Mouse (Mus musculus) liver, adult 2 months (tissue): Measurements from ENCODE around the gene 3110021N24Rik. TPM values are rescaled to one million over a fixed set of nuclear protein-coding genes. Genes with fewer than 3 reads are reported as not detected.

Experiments
- DNase-seq: peaks from one replicate; pipeline ENCODE4 v3.0.0-alpha.2; 2011; ENCODE audit warnings: low read depth, low spot score; ENCODE audit errors: extremely low read depth
- H3K27ac ChIP-seq: fragments of 200-500 bp; replicated peaks from 2 replicates; pipeline ENCODE4 v1.5.1; 2012; ENCODE audit warnings: low read depth, mild to moderate bottlenecking, control low read depth, inconsistent platforms, low read length; ENCODE audit not compliant: insufficient read depth
- H3K27me3 ChIP-seq: fragments of 200-500 bp; 2 replicates; pipeline ENCODE4 v1.6.1; 2012; ENCODE audit warnings: mild to moderate bottlenecking, moderate library complexity, low read length, inconsistent platforms; ENCODE audit not compliant: control insufficient read depth, insufficient read depth
- H3K36me3 ChIP-seq: fragments of 200-500 bp; 2 replicates; pipeline ENCODE4 v1.6.1; 2012; ENCODE audit warnings: low read length, inconsistent platforms; ENCODE audit not compliant: control insufficient read depth, insufficient read depth
- H3K4me1 ChIP-seq: fragments of 200-500 bp; 2 replicates; pipeline ENCODE4 v1.6.1; 2011; ENCODE audit warnings: low read length; ENCODE audit not compliant: control insufficient read depth, insufficient read depth
- H3K4me3 ChIP-seq: fragments of 200-500 bp; 2 replicates; pipeline ENCODE4 v1.5.1; 2011; ENCODE audit warnings: low read depth, mild to moderate bottlenecking, control low read depth, low read length, moderate library complexity; ENCODE audit not compliant: insufficient read depth
- H3K79me2 ChIP-seq: fragments of 200-500 bp; 2 replicates; pipeline ENCODE4 v1.6.1; 2012; ENCODE audit warnings: inconsistent platforms, mild to moderate bottlenecking, low read length, moderate library complexity; ENCODE audit not compliant: control insufficient read depth, insufficient read depth
- H3K9ac ChIP-seq: fragments of 200-500 bp; 2 replicates; pipeline ENCODE4 v1.6.1; 2012; ENCODE audit warnings: low read depth, mild to moderate bottlenecking, control low read depth, inconsistent platforms, low read length
- CTCF ChIP-seq: fragments of 200-500 bp; IDR thresholded peaks from 2 replicates; pipeline ENCODE4 v1.5.1; 2011; ENCODE audit warnings: low read depth, low read length, control low read depth
- POLR2A ChIP-seq: fragments of 200-500 bp; IDR thresholded peaks from 2 replicates; pipeline ENCODE4 v1.6.1; 2011; ENCODE audit warnings: low read length, control low read depth; ENCODE audit not compliant: insufficient read depth; ENCODE audit errors: extremely low read depth
- WGBS: fragments of 180-500 bp; shearing (Covaris S2); methylation state at CpG from one replicate; pipeline ENCODE4 v1.1.7; 2018; 5-methylcytosine and 5-hydroxymethylcytosine counted together
- polyA plus RNA-seq: library from polyadenylated mRNA; depleted of rRNA; stranded (reverse); fragments of >200 nt; gene quantifications from 2 replicates; pipeline ENCODE4 v1.2.3, GENCODE M21; 2012
- total RNA-seq: library from RNA; depleted of rRNA; stranded (reverse); fragments of >200 nt; gene quantifications from 2 replicates; pipeline ENCODE4 v1.2.3, GENCODE M21; 2014

The 3110021N24Rik gene
- total and polyA plus RNA-seq, 2 experiments: 0.46 TPM; not detected in 1

- Histone ChIP-seq H3K4me3 (no peak overlapping the region), H3K79me2 (no peaks in the 10 kb centered on the region), H3K36me3 (no peaks in the 10 kb centered on the region), H3K4me1 (no peaks in the 10 kb centered on the region), H3K27me3 (no peaks in the 10 kb centered on the region), H3K9ac (no peak overlapping the region), H3K27ac (no peak overlapping the region)
- no peak for TF ChIP-seq POLR2A
- 84% methylated on average over 2 of the region's 2 CpGs for WGBS
- no peak for DNase-seq
These were observed 84.1 kb downstream of the 3110021N24Rik start for GRCm38 (mm10) chr4:108803535-108803934.

- DNase-seq: no peak
- WGBS: 69% methylated on average over 4 of the region's 4 CpGs
- Histone ChIP-seq H3K4me1 (no peaks in the 10 kb centered on the region), H3K27ac (no peak overlapping the region), H3K79me2 (no peaks in the 10 kb centered on the region), H3K27me3 (no peaks in the 10 kb centered on the region), H3K36me3 (peaks cover 4% of the 10 kb centered on the region), H3K4me3 (no peak overlapping the region), H3K9ac (no peak overlapping the region)
- TF ChIP-seq CTCF (no peak), POLR2A (no peak)
These were observed 91.7 kb downstream of the 3110021N24Rik start for GRCm38 (mm10) chr4:108811142-108811541.

- DNase-seq: no peak
- Histone ChIP-seq H3K79me2 (no peaks in the 10 kb centered on the region), H3K27me3 (no peaks in the 10 kb centered on the region), H3K4me3 (no peak overlapping the region), H3K36me3 (peaks cover 4% of the 10 kb centered on the region), H3K27ac (no peak overlapping the region), H3K4me1 (no peaks in the 10 kb centered on the region), H3K9ac (no peak overlapping the region)
- 76% methylated on average over 6 of the region's 6 CpGs for WGBS
- no peak for TF ChIP-seq CTCF
- no peak for TF ChIP-seq POLR2A
These were observed 92.1 kb downstream of the 3110021N24Rik start for GRCm38 (mm10) chr4:108811550-108811949.

DNA sequence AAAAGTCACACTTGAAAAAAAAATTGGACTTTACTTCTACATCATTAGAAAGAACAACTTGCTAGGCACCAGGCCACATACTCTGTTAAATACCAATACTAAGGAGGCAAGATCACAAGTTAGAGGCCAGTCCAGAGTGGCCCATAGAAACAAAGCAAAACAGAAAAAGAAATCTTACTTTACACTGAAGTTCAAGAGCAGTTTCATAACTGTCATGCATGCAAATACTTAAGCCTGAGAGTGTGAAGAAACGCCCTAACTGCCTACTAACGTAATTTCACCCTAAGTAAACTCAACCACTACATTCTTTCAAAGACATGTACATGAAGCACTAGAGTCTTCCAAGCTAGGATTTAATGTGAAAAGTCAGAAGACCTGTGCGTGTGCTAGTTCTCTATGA lies 106.2 kb downstream of the 3110021N24Rik start:
- no peak overlapping the region for H3K27ac ChIP-seq
- H3K27me3 ChIP-seq: no peaks in the 10 kb centered on the region
- no peak overlapping the region for H3K9ac ChIP-seq
- TF ChIP-seq CTCF (no peak), POLR2A (no peak)
- WGBS: 95% methylated on average over 3 of the region's 3 CpGs
- DNase-seq: no peak
- H3K36me3 ChIP-seq: peaks cover 50% of the 10 kb centered on the region
- H3K4me1 ChIP-seq: no peaks in the 10 kb centered on the region; the same call in 1 of the 2 replicates
- no peak overlapping the region for H3K4me3 ChIP-seq
- H3K79me2 ChIP-seq: no peaks in the 10 kb centered on the region; the same call in 1 of the 2 replicates

GRCm38 (mm10) chr4:108826096-108826495 lies 106.6 kb downstream of the 3110021N24Rik start:
- Histone ChIP-seq H3K4me3 (no peak overlapping the region), H3K27ac (no peak overlapping the region), H3K79me2 (no peaks in the 10 kb centered on the region; the same call in 1 of the 2 replicates), H3K36me3 (peaks cover 48% of the 10 kb centered on the region), H3K27me3 (no peaks in the 10 kb centered on the region), H3K4me1 (no peaks in the 10 kb centered on the region; the same call in 1 of the 2 replicates), H3K9ac (no peak overlapping the region)
- 92% methylated on average over 1 of the region's 1 CpGs for WGBS
- TF ChIP-seq POLR2A (no peak), CTCF (no peak)
- DNase-seq: no peak

DNA sequence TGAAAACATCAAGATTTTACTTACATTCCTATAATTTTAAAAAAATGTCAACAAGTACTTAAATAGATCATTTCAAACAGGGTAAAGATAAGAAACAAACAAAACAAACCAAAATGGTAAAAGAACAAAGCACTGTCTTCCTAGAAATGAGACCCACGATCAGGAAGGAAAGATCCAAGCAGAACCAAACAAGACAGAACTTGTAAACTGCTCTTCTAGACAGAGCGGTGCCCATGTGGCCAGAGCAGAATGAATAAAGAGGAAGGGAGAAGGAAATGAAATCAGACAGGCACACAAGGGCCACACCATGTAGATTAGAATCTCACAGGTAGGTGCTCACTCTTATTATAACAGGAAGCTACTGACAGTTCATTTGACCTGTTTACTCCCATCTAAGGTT lies 107.2 kb downstream of the 3110021N24Rik start:
- Histone ChIP-seq H3K36me3 (peaks cover 48% of the 10 kb centered on the region), H3K27me3 (no peaks in the 10 kb centered on the region), H3K4me1 (peaks cover 2% of the 10 kb centered on the region; the same call in 1 of the 2 replicates), H3K79me2 (no peaks in the 10 kb centered on the region; the same call in 1 of the 2 replicates), H3K27ac (no peak overlapping the region), H3K4me3 (no peak overlapping the region), H3K9ac (no peak overlapping the region)
- TF ChIP-seq POLR2A (no peak), CTCF (no peak)
- WGBS: 82% methylated on average over 2 of the region's 2 CpGs
- DNase-seq: no peak
